Mouse (Mus musculus) spleen, adult 2 months (tissue): ENCODE data around the gene Tmem108.

Experiments
- CTCF ChIP-seq: fragments of 200-500 bp; IDR thresholded peaks from 2 replicates; pipeline ENCODE4 v1.5.1; 2011; ENCODE audit warnings: mild to moderate bottlenecking, inconsistent platforms; ENCODE audit not compliant: insufficient read depth, insufficient read length, insufficient replicate concordance; ENCODE audit errors: extremely low read depth
- POLR2A ChIP-seq: fragments of 200-500 bp; IDR thresholded peaks from 2 replicates; pipeline ENCODE4 v1.6.1; 2011; ENCODE audit warnings: low read depth, low read length, inconsistent platforms

DNA sequence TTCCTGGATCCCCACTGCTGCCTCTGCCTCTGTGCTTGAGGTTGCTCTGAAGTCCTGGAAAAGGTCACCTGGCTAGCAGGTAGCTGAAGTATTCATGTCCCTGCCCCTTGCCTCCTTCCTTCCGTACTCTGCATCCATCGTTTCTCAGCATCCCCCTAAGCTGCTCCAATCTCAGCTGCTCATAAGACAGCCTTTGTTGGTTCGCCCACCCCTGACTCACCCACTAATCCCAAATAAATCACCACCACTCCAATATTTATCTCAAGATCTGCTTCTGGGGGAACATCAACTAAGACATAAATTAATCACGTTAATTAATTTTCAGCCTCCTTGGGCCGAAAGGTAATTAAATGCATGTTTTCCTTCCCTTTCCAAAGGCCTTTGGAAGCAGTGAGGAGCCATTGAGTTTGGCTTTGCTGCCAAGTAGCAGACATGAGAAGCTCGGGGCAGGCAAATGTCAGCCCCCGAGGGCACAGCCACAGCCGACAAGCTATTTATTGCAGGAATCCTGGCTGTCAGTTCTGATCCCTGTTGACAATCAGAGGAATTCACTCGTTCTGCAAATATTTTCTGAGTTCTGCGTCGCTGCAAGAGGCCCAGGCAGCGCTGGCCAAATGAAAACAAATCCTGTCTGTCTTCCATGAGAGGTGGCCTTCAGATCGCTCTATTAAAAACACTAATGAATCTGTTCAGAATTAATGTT is 318.4 kb downstream of the Tmem108 start:
- TF ChIP-seq POLR2A (no peak), CTCF (no peak)
